Mouse (Mus musculus): ENCODE results near the gene Uvssa.
A peak's percentile ranks its signal among the peaks of the same experiment; 100 is the strongest.

Gene Uvssa

GRCm38 (mm10) chr5:33442927-33443710 is 64.8 kb downstream of the Uvssa start:
- DNase-seq (ENCODE audit: low spot score in 2 of 2) = peak in 1 of 2 experiments; percentile 70

GRCm38 (mm10) chr5:33443794-33444193 is 65.4 kb downstream of the Uvssa start:
- DNase-seq (ENCODE audit: low spot score in 2 of 2) = no peak

GRCm38 (mm10) chr5:33455737-33456136 is 77.4 kb downstream of the Uvssa start:
- DNase-seq (ENCODE audit: low spot score in 2 of 2) = no peak

GRCm38 (mm10) chr5:33458132-33458622 is 79.8 kb downstream of the Uvssa start:
- DNase-seq (ENCODE audit: low spot score in 2 of 2) = no peak

GRCm38 (mm10) chr5:33459111-33459510 is 80.8 kb downstream of the Uvssa start:
- DNase-seq (ENCODE audit: low spot score in 2 of 2) = no peak

GRCm38 (mm10) chr5:33464390-33464789 is 86.0 kb downstream of the Uvssa start:
- DNase-seq (ENCODE audit: low spot score in 2 of 2) = no peak

GRCm38 (mm10) chr5:33465464-33465863 is 87.1 kb downstream of the Uvssa start:
- no peak for DNase-seq (ENCODE audit: low spot score in 2 of 2)
